11 mouse cellular contexts compared by ENCODE assay signal in the genomic region with DNA sequence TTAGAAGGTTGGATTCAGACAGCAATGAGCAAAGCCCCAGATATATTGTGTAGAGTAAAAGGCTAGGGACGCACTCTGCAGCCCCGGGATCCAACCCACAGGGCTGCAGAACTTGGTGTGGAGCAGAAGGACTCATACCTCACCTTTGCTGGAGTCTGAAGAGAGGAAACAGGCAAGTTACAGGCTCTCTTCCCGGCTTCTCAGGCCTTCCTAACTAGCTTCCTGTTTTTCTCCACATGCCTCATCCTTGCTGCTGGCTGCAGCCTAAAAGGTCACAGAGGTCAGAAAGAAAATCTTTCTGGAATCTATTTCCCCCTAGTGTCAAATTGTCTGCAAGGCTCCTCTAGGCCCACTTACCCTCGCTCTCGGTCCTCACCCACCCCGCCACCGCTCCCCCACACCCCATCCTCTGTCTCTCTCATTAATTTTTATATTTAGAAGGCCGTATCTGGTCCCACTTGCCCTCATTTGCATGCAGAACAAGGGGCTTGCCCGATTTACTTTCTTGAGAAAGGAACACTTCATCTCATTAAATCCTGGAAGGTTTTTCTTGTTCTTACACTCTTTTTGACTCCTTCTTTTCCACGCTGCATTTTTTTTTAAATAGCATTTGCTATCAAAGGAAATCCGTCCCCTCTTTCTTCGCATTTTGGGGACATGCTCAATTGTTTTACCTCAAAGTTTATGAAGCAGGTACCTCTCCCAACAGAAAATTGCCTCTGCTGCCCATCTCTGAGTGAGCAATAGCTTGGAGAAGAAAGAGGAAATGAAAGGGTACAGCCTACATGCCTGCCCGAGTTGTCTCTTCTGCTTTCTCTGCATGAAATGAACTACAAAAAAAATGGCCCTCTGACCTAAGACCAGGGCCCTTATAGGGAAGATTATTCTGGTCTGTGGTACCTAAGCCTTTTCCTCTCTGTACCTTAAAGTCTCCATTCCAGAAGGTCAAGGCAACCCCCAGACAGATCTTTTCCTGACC. TPM values are rescaled to one million over a fixed set of nuclear protein-coding genes. Genes with fewer than 3 reads are reported as not detected.
DNase-seq lines count a peak whose midpoint lies in the region; ATAC-seq and TF ChIP-seq lines count a peak whose summit lies in the region.
"Had no signal": no experiment of that assay in that cellular context is flagged by ENCODE, and none has a peak within 500 bp of the region (broad histone marks: within the 10 kb centered on the region; RNA-seq: fewer than 3 reads in every experiment).

No protein-coding gene starts in this region.

- H3K9ac ChIP-seq in liver, postnatal 0 days (replicated peaks) = no peak overlapping the region
- no peak overlapping the region for H3K9ac ChIP-seq in hindbrain, embryonic 13.5 days
- H3K9ac ChIP-seq: forebrain, embryonic 15.5 days had no signal

- H3K4me2 ChIP-seq in liver, postnatal 0 days (ENCODE audit: low read depth, low read length) = no peak overlapping the region
- H3K4me2 ChIP-seq in hindbrain, embryonic 13.5 days = no peak overlapping the region
- H3K4me2 ChIP-seq: forebrain, embryonic 15.5 days had no signal

- TF ChIP-seq CTCF in bone marrow, adult 2 months (IDR thresholded peaks at IDR 0.05; ENCODE audit: control insufficient read depth, insufficient read depth, low read length) = no peak
- TF ChIP-seq CTCF in liver, postnatal 0 days (IDR thresholded peaks at IDR 0.05; ENCODE audit: low read depth) = no peak

- H3K4me1 ChIP-seq in bone marrow, adult 2 months (ENCODE audit: control insufficient read depth, insufficient read depth, low read length) = peaks cover 5% of the 10 kb centered on the region; the same call in 1 of the 2 replicates
- H3K4me1 ChIP-seq in liver, postnatal 0 days (ENCODE audit: insufficient read depth) = peaks cover 19% of the 10 kb centered on the region
- H3K4me1 ChIP-seq in hindbrain, embryonic 13.5 days (replicated peaks) = peaks cover 50% of the 10 kb centered on the region

- no peak for ATAC-seq in liver, postnatal 0 days
- ATAC-seq in cerebellum, adult (ENCODE audit: insufficient number of reproducible peaks, low FRiP score, low TSS enrichment) = no peak
- ATAC-seq in hindbrain, embryonic 13.5 days (ENCODE audit: low FRiP score) = no peak
- ATAC-seq: forebrain, embryonic 15.5 days had no signal

- peak overlapping the region; percentile 56 for H3K27ac ChIP-seq in bone marrow, adult 2 months (ENCODE audit: control insufficient read depth, insufficient read depth, low read depth, low read length, poor library complexity)
- peak overlapping the region; percentile 55 for H3K27ac ChIP-seq in liver, postnatal 0 days (ENCODE audit: low read depth)
- no peak overlapping the region for H3K27ac ChIP-seq in hindbrain, embryonic 13.5 days
- H3K27ac ChIP-seq: forebrain, embryonic 15.5 days had no signal

- no peak overlapping the region for H3K4me3 ChIP-seq in bone marrow, adult 2 months (replicated peaks; ENCODE audit: control insufficient read depth, low read depth, low read length)
- no peak overlapping the region for H3K4me3 ChIP-seq in liver, postnatal 0 days (ENCODE audit: low read depth, low read length)
- no peak overlapping the region for H3K4me3 ChIP-seq in hindbrain, embryonic 13.5 days
- H3K4me3 ChIP-seq: forebrain, embryonic 15.5 days had no signal

- H3K27me3 ChIP-seq in liver, postnatal 0 days (ENCODE audit: insufficient read depth, low read length) = no peaks in the 10 kb centered on the region
- 0 out of 2 replicates have a peak, but pooled peaks cover 3% of the 10 kb centered on the region for H3K27me3 ChIP-seq in hindbrain, embryonic 13.5 days
- H3K27me3 ChIP-seq: forebrain, embryonic 15.5 days had no signal

- 54% methylated on average over 13 of the region's 13 CpGs for whole genome bisulfite sequencing in bone marrow, adult 2 months
- WGBS in liver, postnatal 0 days (ENCODE audit: insufficient replicate concordance) = 60% methylated on average over 13 of the region's 13 CpGs
- 68% methylated on average over 13 of the region's 13 CpGs for WGBS in hindbrain, embryonic 13.5 days

- no peaks in the 10 kb centered on the region for H3K9me3 ChIP-seq in liver, postnatal 0 days (ENCODE audit: low read length)
- no peaks in the 10 kb centered on the region for H3K9me3 ChIP-seq in hindbrain, embryonic 13.5 days
- H3K9me3 ChIP-seq: forebrain, embryonic 15.5 days had no signal

- DNase-seq in kidney, adult 9 months = peak; percentile 47
- DNase-seq in kidney, adult 18-20 months = no peak
- DNase-seq in A20 (ENCODE audit: low read depth, low spot score) = peak; percentile 62
- no peak for DNase-seq in liver, postnatal 0 days
- DNase-seq: cerebellum, postnatal 36 days; heart, postnatal 10 days; lung, adult 2 months had no signal

- TF ChIP-seq EP300 in liver, postnatal 0 days (IDR thresholded peaks at IDR 0.05; ENCODE audit: low read depth) = no peak

- H3K36me3 ChIP-seq in liver, postnatal 0 days (replicated peaks; ENCODE audit: insufficient read depth, low read length) = no peaks in the 10 kb centered on the region
- peaks cover 20% of the 10 kb centered on the region for H3K36me3 ChIP-seq in hindbrain, embryonic 13.5 days

- TF ChIP-seq POLR2A in bone marrow, adult 2 months (IDR thresholded peaks at IDR 0.05; ENCODE audit: borderline replicate concordance, control insufficient read depth, low read depth, low read length) = no peak

RNA-seq across cellular contexts. Expression of gene Nrp2, which starts 17.9 kb away (rescaled TPM):
- 2.1 and 3.2 TPM in 2 replicates for polyA plus RNA-seq in bone marrow, adult 2 months (2011; ENCODE audit: insufficient read depth, insufficient read length, low replicate concordance, missing spikeins)
- 0.86 and 0.96 TPM in 2 replicates for polyA plus RNA-seq in liver, postnatal 0 days (2015; fragmentation: Nextera tagmentation; extraction: Ambion mirVana)
- polyA plus RNA-seq in hindbrain, embryonic 13.5 days (2015; fragmentation: Nextera tagmentation; extraction: Ambion mirVana) = 34.8 and 35.7 TPM in 2 replicates

Comparison
In these comparisons a context has a peak if more than half of its experiments do, and no peak if none do; other contexts are left out.
1. DNase-seq: peak in kidney, adult 9 months (single experiment) and A20 (single experiment); none in kidney, adult 18-20 months (single experiment) and liver, postnatal 0 days (single experiment).